In the genomic region with DNA sequence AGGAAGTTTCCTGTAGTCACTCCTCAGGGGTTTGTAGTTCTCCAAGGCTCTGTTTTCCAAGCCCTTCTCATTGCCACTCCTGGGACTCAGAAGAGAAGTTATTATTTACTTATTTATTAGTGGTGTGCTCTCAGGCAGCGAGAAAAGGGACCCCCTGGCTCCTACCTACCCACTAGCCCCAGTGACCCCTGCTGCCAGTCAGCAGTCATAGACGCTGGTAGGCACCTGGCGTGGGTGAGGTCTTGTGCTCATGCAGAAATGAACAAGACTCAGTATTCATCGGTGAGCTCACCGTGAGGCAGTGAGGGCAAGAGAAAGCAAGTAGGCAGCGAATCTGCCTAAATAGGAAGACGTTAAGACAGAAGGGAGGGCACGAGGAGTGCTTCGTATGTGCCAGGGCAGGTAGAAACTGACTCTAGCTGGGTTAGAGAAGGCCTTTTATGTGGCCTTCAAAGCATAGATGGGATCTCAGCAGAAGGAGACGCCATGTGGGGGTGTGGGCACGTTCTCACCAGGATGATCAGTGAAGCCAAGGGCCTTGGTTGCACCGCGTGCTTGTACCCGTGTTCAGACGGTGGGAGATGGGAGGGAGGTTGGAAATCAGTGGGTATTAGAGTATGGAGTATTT, we compare ENCODE assay signal across 13 mouse cellular contexts. TPM values are rescaled to one million over a fixed set of nuclear protein-coding genes. Genes with fewer than 3 reads are reported as not detected.
DNase-seq lines count a peak whose midpoint lies in the region; ATAC-seq and TF ChIP-seq lines count a peak whose summit lies in the region.
"Had no signal": no experiment of that assay in that cellular context is flagged by ENCODE, and none has a peak within 500 bp of the region (broad histone marks: within the 10 kb centered on the region; RNA-seq: fewer than 3 reads in every experiment).

No protein-coding gene starts in this region.

- no peak for ATAC-seq in midbrain, embryonic 14.5 days (ENCODE audit: low FRiP score, low TSS enrichment)

- no peak overlapping the region for H3K4me2 ChIP-seq in midbrain, embryonic 14.5 days (ENCODE audit: low read length)
- H3K4me2 ChIP-seq: liver, embryonic 15.5 days had no signal

- intact Hi-C loops in gastrocnemius, postnatal 36 days (cut with DNase I): loop anchor here (2.0 kb wide), 1 partner anchor 29 kb away; no protein-coding TSS in a partner anchor

- H3K27ac ChIP-seq in bone marrow macrophage, adult 2 months (ENCODE audit: insufficient read depth, low read depth, low read length): peak overlapping the region; percentile 91
- H3K27ac ChIP-seq in midbrain, embryonic 14.5 days (replicated peaks; ENCODE audit: low read depth, low read length): no peak overlapping the region

- H3K27me3 ChIP-seq in midbrain, embryonic 14.5 days (ENCODE audit: control insufficient read depth, insufficient read depth, low read length): no peaks in the 10 kb centered on the region
- H3K27me3 ChIP-seq: liver, embryonic 15.5 days had no signal

- H3K9me3 ChIP-seq in midbrain, embryonic 14.5 days (ENCODE audit: control insufficient read depth, low read length): no peaks in the 10 kb centered on the region
- H3K9me3 ChIP-seq: forebrain, embryonic 10.5 days; liver, embryonic 15.5 days had no signal

- TF ChIP-seq CTCF in bone marrow macrophage, adult 2 months (IDR thresholded peaks at IDR 0.05; ENCODE audit: low read depth, low read length): no peak

- no peaks in the 10 kb centered on the region for H3K36me3 ChIP-seq in midbrain, embryonic 14.5 days (ENCODE audit: control insufficient read depth, insufficient read depth, low read length)
- H3K36me3 ChIP-seq: forebrain, embryonic 10.5 days; liver, embryonic 15.5 days had no signal

- TF ChIP-seq POLR2A in bone marrow macrophage, adult 2 months (IDR thresholded peaks at IDR 0.05; ENCODE audit: borderline replicate concordance, low read depth, low read length): no peak

- peak; percentile 16 for DNase-seq in gastrocnemius, postnatal 10 days
- DNase-seq in gastrocnemius, postnatal 36 days: no peak
- peak; percentile 72 for DNase-seq in 3134 (ENCODE audit: extremely low read depth, insufficient read length, low spot score)
- peak; percentile 64 for DNase-seq in naive thymus-derived CD4-positive, alpha-beta T cell, adult 2 months (ENCODE audit: low read depth)
- DNase-seq in midbrain, embryonic 14.5 days: no peak
- DNase-seq in embryo, embryonic 10.5 days (ENCODE audit: low spot score): no peak
- no peak for DNase-seq in urinary bladder, postnatal 25 days (ENCODE audit: low spot score)

- no peak overlapping the region for H3K4me3 ChIP-seq in bone marrow macrophage, adult 2 months (ENCODE audit: insufficient read depth, low read length)
- H3K4me3 ChIP-seq in midbrain, embryonic 14.5 days (replicated peaks; ENCODE audit: low read depth, low read length): no peak overlapping the region
- H3K4me3 ChIP-seq: forebrain, embryonic 10.5 days; liver, embryonic 15.5 days had no signal

- H3K9ac ChIP-seq in midbrain, embryonic 14.5 days (replicated peaks; ENCODE audit: low read length): no peak overlapping the region
- H3K9ac ChIP-seq: liver, embryonic 15.5 days had no signal

- H3K4me1 ChIP-seq in bone marrow macrophage, adult 2 months (ENCODE audit: control insufficient read depth, insufficient read depth, low read length): peaks cover 45% of the 10 kb centered on the region
- no peaks in the 10 kb centered on the region for H3K4me1 ChIP-seq in midbrain, embryonic 14.5 days (ENCODE audit: control insufficient read depth, insufficient read depth, low read length)

- 86% methylated on average over 15 of the region's 15 CpGs for WGBS in midbrain, embryonic 14.5 days

RNA-seq across cellular contexts. Expression of a gene that starts 3.9 kb away (rescaled TPM):
- not detected for total RNA-seq in gastrocnemius, postnatal 10 days (2021)
- total RNA-seq in gastrocnemius, postnatal 36 days (2021): not detected
- not detected in 2 replicates for polyA plus RNA-seq in bone marrow macrophage, adult 2 months (2012; ENCODE audit: insufficient read depth, insufficient read length, missing spikeins)
- not detected in 2 replicates for polyA plus RNA-seq in midbrain, embryonic 14.5 days (2014; fragmentation: Nextera tagmentation; extraction: Ambion mirVana)
- total RNA-seq: ES-E14 had no signal
- polyA plus RNA-seq: forebrain, embryonic 10.5 days; heart, embryonic 16.5 days; large intestine, adult 2 months; liver, embryonic 15.5 days had no signal

RNA-seq across cellular contexts. Expression of a gene that starts 15.6 kb away (rescaled TPM):
- total RNA-seq in gastrocnemius, postnatal 10 days (2021): not detected
- not detected for total RNA-seq in gastrocnemius, postnatal 36 days (2021)
- not detected in 2 replicates for polyA plus RNA-seq in bone marrow macrophage, adult 2 months (2012; ENCODE audit: insufficient read depth, insufficient read length, missing spikeins)
- not detected in 2 replicates for polyA plus RNA-seq in midbrain, embryonic 14.5 days (2014; fragmentation: Nextera tagmentation; extraction: Ambion mirVana)
- total RNA-seq: ES-E14 had no signal
- polyA plus RNA-seq: forebrain, embryonic 10.5 days; heart, embryonic 16.5 days; large intestine, adult 2 months; liver, embryonic 15.5 days had no signal

RNA-seq across cellular contexts. Expression of a gene that starts 17.4 kb away (rescaled TPM):
- total RNA-seq in gastrocnemius, postnatal 10 days (2021): 10 to 100 TPM in 1 of 2 experiments, 1 to 10 TPM in 1; 9.6 to 20.1 TPM
- 10 to 100 TPM; 16.4 to 16.5 TPM for total RNA-seq in gastrocnemius, postnatal 36 days (2021)
- polyA plus RNA-seq in bone marrow macrophage, adult 2 months (2012; ENCODE audit: insufficient read depth, insufficient read length, missing spikeins): 2,861 and 3,059 TPM in 2 replicates
- 1.5 TPM in 1 of 2 replicates, not detected in the other for polyA plus RNA-seq in midbrain, embryonic 14.5 days (2014; fragmentation: Nextera tagmentation; extraction: Ambion mirVana)
- polyA plus RNA-seq: forebrain, embryonic 10.5 days had no signal

RNA-seq across cellular contexts. Expression of a gene that starts 22.2 kb away (rescaled TPM):
- total RNA-seq in gastrocnemius, postnatal 10 days (2021): not detected
- under 1 TPM in 1 of 2 experiments, not detected in 1; 0.72 TPM for total RNA-seq in gastrocnemius, postnatal 36 days (2021)
- not detected in 2 replicates for polyA plus RNA-seq in bone marrow macrophage, adult 2 months (2012; ENCODE audit: insufficient read depth, insufficient read length, missing spikeins)
- not detected in 2 replicates for polyA plus RNA-seq in midbrain, embryonic 14.5 days (2014; fragmentation: Nextera tagmentation; extraction: Ambion mirVana)
- total RNA-seq: ES-E14 had no signal
- polyA plus RNA-seq: forebrain, embryonic 10.5 days; heart, embryonic 16.5 days; large intestine, adult 2 months; liver, embryonic 15.5 days had no signal

RNA-seq across cellular contexts. Expression of a gene that starts 25.8 kb away (rescaled TPM):
- total RNA-seq in gastrocnemius, postnatal 10 days (2021): 1 to 10 TPM in 1 of 2 experiments, under 1 TPM in 1; 0.49 to 1.6 TPM
- not detected for total RNA-seq in gastrocnemius, postnatal 36 days (2021)
- polyA plus RNA-seq in bone marrow macrophage, adult 2 months (2012; ENCODE audit: insufficient read depth, insufficient read length, missing spikeins): not detected in 2 replicates
- polyA plus RNA-seq in midbrain, embryonic 14.5 days (2014; fragmentation: Nextera tagmentation; extraction: Ambion mirVana): not detected in 2 replicates
- polyA plus RNA-seq: forebrain, embryonic 10.5 days; liver, embryonic 15.5 days had no signal

Comparison
In these comparisons a context has a peak if more than half of its experiments do, and no peak if none do; other contexts are left out.
1. DNase-seq: peak in gastrocnemius, postnatal 10 days (single experiment), 3134 (single experiment) and naive thymus-derived CD4-positive, alpha-beta T cell, adult 2 months (single experiment); none in gastrocnemius, postnatal 36 days (0 of 2), midbrain, embryonic 14.5 days (single experiment), embryo, embryonic 10.5 days (single experiment) and urinary bladder, postnatal 25 days (single experiment).